Mouse (Mus musculus) megakaryocyte-erythroid progenitor cell, adult 5-6 weeks (primary cell): ENCODE measurements around the gene Atp6v1g1. TPM values are rescaled to one million over a fixed set of nuclear protein-coding genes. Genes with fewer than 3 reads are reported as not detected.

Source experiments
- ATAC-seq: replicated peaks from 2 replicates; pipeline ENCODE4 v1.8.0; 2016; ENCODE audit warnings: mild to moderate bottlenecking, inconsistent platforms; ENCODE audit not compliant: severe bottlenecking, poor library complexity, low FRiP score, low TSS enrichment
- total RNA-seq, 2 experiments: library from RNA; stranded (forward) in 1 of 2; stranded (reverse) in 1 of 2; fragments of 200-1000, 215-1000 nt in 1 of 2; fragments of >200 nt in 1 of 2; fragmentation: Nextera tagmentation in 1 of 2; gene quantifications; 2 replicates each; pipeline ENCODE4 v1.2.3; 2014 to 2017

Atp6v1g1 gene
- total RNA-seq (2014; fragmentation: Nextera tagmentation) (58.7 and 92.6 TPM in 2 replicates), total RNA-seq (2017) (57.0 and 85.8 TPM in 2 replicates)

- ATAC-seq: peak; percentile 94
These were observed at the start of gene Atp6v1g1 for GRCm38 (mm10) chr4:63544494-63545230. TSS of gene Atp6v1g1 (plus strand) at chr4:63544772.

- ATAC-seq: no peak
These were observed 49.3 kb upstream of the Atp6v1g1 start for GRCm38 (mm10) chr4:63494967-63495914.

- ATAC-seq: peak; percentile 65
These were observed 48.7 kb upstream of the Atp6v1g1 start, which contains the start of gene Whrn for GRCm38 (mm10) chr4:63495915-63496278. TSS of gene Whrn (minus strand) at chr4:63495991.

DNA sequence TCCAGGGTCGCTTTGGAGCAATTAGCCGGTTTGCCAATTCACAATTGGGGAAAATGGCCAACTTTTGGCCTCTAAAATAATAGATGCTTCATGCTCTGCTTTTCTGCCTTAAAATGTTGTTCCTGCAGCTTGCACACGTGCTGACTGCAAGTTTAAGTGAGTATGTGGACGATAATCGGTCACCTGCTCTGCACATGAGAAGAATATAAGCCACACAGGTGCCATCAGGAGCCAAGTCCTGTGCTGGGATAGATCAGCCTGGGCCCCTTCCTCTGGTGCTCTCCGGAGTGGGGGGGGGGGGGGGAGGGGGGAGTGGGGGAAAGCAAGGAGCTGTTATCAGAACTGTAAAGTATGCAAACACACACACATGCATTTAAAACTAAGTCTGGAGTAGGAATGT is 48.3 kb upstream of the Atp6v1g1 start:
- 0 out of 2 replicates have a peak, but pooled peaks have one; percentile 6 for ATAC-seq

- ATAC-seq: no peak
These were observed 46.2 kb upstream of the Atp6v1g1 start for GRCm38 (mm10) chr4:63498346-63498745.

DNA sequence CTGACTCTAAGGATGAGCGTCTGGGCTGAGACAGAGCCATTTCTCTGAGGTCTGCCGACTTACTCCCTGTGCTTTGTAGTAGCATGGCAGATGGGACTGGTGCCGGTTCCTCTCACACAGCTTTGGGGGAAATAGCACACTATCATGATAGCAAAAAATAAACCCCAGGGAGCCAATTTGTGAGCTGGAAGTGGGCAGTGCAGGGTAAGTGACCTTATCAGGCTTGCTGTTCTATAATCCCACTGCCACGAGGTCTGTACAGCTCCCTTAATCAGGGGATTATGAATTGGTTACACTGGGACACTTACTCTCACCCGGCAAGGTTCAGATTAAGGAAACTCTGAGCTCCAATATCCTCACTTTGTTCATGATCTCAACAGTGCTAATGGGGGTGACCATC is 43.5 kb upstream of the Atp6v1g1 start:
- ATAC-seq: no peak

GRCm38 (mm10) chr4:63503949-63504348 is 40.6 kb upstream of the Atp6v1g1 start:
- no peak for ATAC-seq

GRCm38 (mm10) chr4:63507478-63507877 is 37.1 kb upstream of the Atp6v1g1 start:
- no peak for ATAC-seq

DNA sequence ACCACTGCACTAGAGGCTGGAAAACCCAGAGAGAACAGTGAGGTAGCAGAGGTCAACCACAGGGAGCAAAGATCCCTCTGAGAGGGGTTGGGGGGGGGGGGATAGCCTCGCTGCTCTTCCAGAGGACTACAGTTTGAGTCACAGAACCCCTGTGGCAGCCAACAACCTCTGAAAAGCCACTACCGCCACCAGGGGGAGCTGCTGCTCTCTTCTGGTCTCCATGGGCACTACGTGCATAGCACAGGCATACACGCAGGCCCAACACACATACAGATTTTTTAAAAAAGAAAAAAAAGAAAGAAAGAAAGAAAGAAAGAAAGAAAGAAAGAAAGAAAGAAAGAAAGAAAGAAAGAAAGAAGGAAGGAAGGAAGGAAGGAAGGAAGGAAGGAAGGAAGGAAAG is 36.3 kb upstream of the Atp6v1g1 start:
- peak; percentile 81; the same call in 1 of the 2 replicates for ATAC-seq

GRCm38 (mm10) chr4:63512921-63513320 is 31.7 kb upstream of the Atp6v1g1 start:
- ATAC-seq: no peak

- no peak for ATAC-seq
These were observed 30.1 kb upstream of the Atp6v1g1 start for GRCm38 (mm10) chr4:63514454-63514984.

DNA sequence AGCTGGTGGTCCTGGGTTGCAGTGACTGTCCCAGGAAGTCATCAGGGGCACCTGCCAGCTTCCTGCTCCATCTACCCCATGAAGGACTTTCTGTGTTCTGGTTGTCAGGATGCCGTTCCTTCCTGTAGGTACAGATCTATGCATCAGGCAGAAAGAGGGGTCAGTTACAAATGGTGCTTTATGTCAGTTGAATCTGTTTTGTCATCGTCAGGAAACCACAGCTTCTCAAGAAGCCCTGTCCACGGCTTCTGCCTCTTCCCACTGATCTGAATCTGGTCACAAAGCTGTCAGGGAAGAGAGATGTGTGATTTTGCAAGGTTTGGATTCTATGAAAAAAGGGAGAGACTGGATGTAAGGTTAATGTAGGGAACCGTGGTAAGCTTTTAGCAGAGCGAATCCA is 29.6 kb upstream of the Atp6v1g1 start:
- ATAC-seq: no peak

DNA sequence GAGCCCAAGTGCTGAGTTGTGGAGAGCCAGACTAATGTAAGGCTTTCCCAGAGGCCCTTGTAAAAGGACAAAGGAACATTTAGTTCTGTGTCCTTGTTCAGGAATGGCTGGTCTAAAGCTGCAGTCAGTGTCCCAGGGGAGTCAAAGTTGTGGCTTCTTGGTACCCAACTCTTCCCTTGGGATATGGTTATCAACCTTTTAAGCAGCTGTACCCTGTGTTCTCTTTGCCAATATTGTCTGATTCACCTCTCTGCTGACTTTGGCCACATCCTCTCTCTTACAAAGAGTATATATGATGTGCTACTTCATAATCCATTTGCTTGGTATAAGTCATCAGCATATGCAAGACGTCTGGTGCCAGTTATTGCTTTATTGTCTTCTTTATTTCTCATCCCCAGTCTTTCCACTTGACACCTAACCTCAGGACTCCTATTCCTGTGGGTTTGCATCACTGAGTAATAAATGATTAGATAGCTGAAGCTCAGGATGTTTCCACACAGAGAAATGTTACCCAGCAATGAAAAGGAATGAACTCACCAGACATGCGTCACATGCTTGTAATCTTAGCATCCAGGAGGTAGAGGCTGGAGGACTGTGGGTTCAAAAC is 22.7 kb upstream of the Atp6v1g1 start:
- no peak for ATAC-seq

DNA sequence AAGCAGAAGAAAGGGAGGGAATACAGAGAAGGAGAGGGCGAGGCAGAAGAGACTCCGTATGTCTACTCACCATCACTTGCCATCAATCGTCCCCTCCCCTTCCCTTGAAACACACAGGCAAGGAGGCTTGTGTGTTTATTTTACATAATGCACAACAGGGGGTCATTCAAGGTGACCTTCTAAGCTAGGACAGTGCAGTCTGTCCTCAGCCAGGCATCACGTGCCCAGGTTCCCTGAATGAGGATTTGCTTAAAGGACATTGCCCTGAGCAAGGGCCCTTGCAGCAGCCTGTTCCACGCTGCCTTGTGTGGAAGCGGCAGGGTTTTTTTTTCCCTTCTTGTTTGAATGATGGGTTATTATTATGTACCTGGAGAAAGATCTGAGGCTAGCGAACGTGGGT is 19.1 kb upstream of the Atp6v1g1 start:
- ATAC-seq: no peak

- ATAC-seq: no peak
These were observed 15.6 kb upstream of the Atp6v1g1 start for GRCm38 (mm10) chr4:63528946-63529345.

DNA sequence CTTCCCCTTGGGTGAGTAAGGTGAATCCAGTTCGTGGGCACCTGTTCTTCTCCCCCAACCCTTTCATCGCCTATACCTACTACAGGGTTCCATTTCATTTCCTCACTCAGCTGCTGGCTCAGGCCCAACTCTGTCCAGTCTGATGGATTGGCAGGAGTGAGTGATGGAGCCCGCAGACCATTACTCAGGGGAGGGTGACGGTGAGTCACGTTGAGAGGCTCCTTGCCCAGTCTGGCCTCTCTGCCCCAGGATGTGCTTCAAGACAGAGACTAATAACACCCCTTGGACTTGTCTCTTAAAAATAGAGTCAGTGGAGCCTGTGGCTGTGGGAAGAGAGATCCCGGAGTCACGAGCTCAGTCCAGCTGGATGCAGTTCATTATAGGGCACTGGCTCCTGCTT is 14.2 kb upstream of the Atp6v1g1 start:
- ATAC-seq: no peak

- ATAC-seq: no peak
These were observed 7.0 kb upstream of the Atp6v1g1 start for GRCm38 (mm10) chr4:63537602-63538001.

DNA sequence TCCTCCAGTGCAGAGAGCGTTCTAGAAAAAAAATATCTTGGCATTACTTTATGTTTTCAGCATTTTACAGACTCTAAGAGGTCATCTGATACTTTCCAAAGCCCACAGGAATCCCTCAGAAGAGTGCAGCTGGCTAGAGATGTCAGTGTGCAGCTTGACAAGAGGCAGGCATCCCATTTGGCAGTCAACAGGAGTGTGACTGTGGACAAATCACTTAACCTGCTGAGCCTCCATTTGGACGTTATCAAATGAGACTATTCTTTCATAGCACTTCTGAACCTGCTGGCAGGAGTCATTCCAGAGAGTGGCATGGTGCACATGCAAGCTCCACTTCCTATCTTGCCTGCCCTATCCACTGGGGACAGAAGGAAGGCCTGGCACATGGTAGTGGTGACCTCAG is 2.4 kb upstream of the Atp6v1g1 start:
- no peak for ATAC-seq

GRCm38 (mm10) chr4:63543746-63544493 is 652 bp upstream of the Atp6v1g1 start:
- ATAC-seq: peak; percentile 45
